Mouse (Mus musculus): ENCODE measurements around the gene Smg1. TPM values are rescaled to one million over a fixed set of nuclear protein-coding genes. Genes with fewer than 3 reads are reported as not detected.
A peak's percentile ranks its signal among the peaks of the same experiment; 100 is the strongest.

Gene Smg1
- polyA plus RNA-seq (2014; fragmentation: Nextera tagmentation; extraction: Ambion mirVana), result 17.4 and 19.1 TPM in 2 replicates

- DNase-seq (ENCODE audit: low spot score, missing footprints) (peak; percentile 100), ATAC-seq (ENCODE audit: low FRiP score) (peak; percentile 96)
- Histone ChIP-seq H3K27ac (ENCODE audit: low read depth, low read length) (peak within 1 kb of the TSS; percentile 93), H3K9ac (ENCODE audit: low read length) (peak within 1 kb of the TSS; percentile 95), H3K4me1 (ENCODE audit: control insufficient read depth, insufficient read depth, low read length) (peaks cover 9% of the 10 kb centered on the region), H3K36me3 (ENCODE audit: control insufficient read depth, insufficient read depth, low read length) (no peaks in the 10 kb centered on the region), H3K27me3 (ENCODE audit: control insufficient read depth, insufficient read depth, low read length) (no peaks in the 10 kb centered on the region), H3K9me3 (ENCODE audit: control insufficient read depth, low read length) (no peaks in the 10 kb centered on the region), H3K4me2 (peak within 1 kb of the TSS; percentile 72), H3K4me3 (ENCODE audit: low read depth, low read length) (peak within 1 kb of the TSS; percentile 92)
- WGBS, result 1% methylated on average over 78 of the region's 79 CpGs
Observed at GRCm38 (mm10) chr7:118243453-118244385, at the start of gene Smg1. TSS of gene Smg1 (minus strand) at chr7:118243670.

- 81% methylated on average over 2 of the region's 2 CpGs for WGBS
- no peaks in the 10 kb centered on the region for H3K9me3 ChIP-seq (ENCODE audit: control insufficient read depth, low read length)
- no peak for DNase-seq (ENCODE audit: low spot score, missing footprints)
- H3K27ac ChIP-seq (ENCODE audit: low read depth, low read length), result no peak overlapping the region
- H3K4me1 ChIP-seq (ENCODE audit: control insufficient read depth, insufficient read depth, low read length), result no peaks in the 10 kb centered on the region
- H3K36me3 ChIP-seq (ENCODE audit: control insufficient read depth, insufficient read depth, low read length), result no peaks in the 10 kb centered on the region
- ATAC-seq (ENCODE audit: low FRiP score), result no peak
- H3K4me2 ChIP-seq, result no peak overlapping the region
- no peak overlapping the region for H3K4me3 ChIP-seq (ENCODE audit: low read depth, low read length)
- H3K9ac ChIP-seq (ENCODE audit: low read length), result no peak overlapping the region
- H3K27me3 ChIP-seq (ENCODE audit: control insufficient read depth, insufficient read depth, low read length), result no peaks in the 10 kb centered on the region
Observed at GRCm38 (mm10) chr7:118283186-118283585, 39.7 kb upstream of the Smg1 start.

- Histone ChIP-seq H3K27me3 (ENCODE audit: control insufficient read depth, insufficient read depth, low read length) (no peaks in the 10 kb centered on the region), H3K9ac (ENCODE audit: low read length) (no peak overlapping the region), H3K36me3 (ENCODE audit: control insufficient read depth, insufficient read depth, low read length) (no peaks in the 10 kb centered on the region), H3K4me1 (ENCODE audit: control insufficient read depth, insufficient read depth, low read length) (no peaks in the 10 kb centered on the region), H3K4me3 (ENCODE audit: low read depth, low read length) (no peak overlapping the region), H3K9me3 (ENCODE audit: control insufficient read depth, low read length) (no peaks in the 10 kb centered on the region), H3K4me2 (no peak overlapping the region), H3K27ac (ENCODE audit: low read depth, low read length) (no peak overlapping the region)
- no peak for DNase-seq (ENCODE audit: low spot score, missing footprints)
- WGBS, result 82% methylated on average over 9 of the region's 9 CpGs
- ATAC-seq (ENCODE audit: low FRiP score), result no peak
Observed at GRCm38 (mm10) chr7:118282543-118282942, 39.1 kb upstream of the Smg1 start.

- Histone ChIP-seq H3K27ac (ENCODE audit: low read depth, low read length) (no peak overlapping the region), H3K36me3 (ENCODE audit: control insufficient read depth, insufficient read depth, low read length) (no peaks in the 10 kb centered on the region), H3K4me2 (no peak overlapping the region), H3K4me1 (ENCODE audit: control insufficient read depth, insufficient read depth, low read length) (no peaks in the 10 kb centered on the region), H3K9ac (ENCODE audit: low read length) (no peak overlapping the region), H3K4me3 (ENCODE audit: low read depth, low read length) (no peak overlapping the region), H3K9me3 (ENCODE audit: control insufficient read depth, low read length) (no peaks in the 10 kb centered on the region), H3K27me3 (ENCODE audit: control insufficient read depth, insufficient read depth, low read length) (no peaks in the 10 kb centered on the region)
- ATAC-seq (ENCODE audit: low FRiP score) (no peak), DNase-seq (ENCODE audit: low spot score, missing footprints) (no peak)
- WGBS, result 67% methylated on average over 3 of the region's 3 CpGs
Observed at GRCm38 (mm10) chr7:118279521-118279920, 36.1 kb upstream of the Smg1 start.

- DNase-seq (ENCODE audit: low spot score, missing footprints) (no peak), ATAC-seq (ENCODE audit: low FRiP score) (no peak)
Observed at GRCm38 (mm10) chr7:118277335-118277910, 34.0 kb upstream of the Smg1 start.

GRCm38 (mm10) chr7:118276684-118277334 is 33.3 kb upstream of the Smg1 start:
- no peak overlapping the region for H3K4me3 ChIP-seq (ENCODE audit: low read depth, low read length)
- no peaks in the 10 kb centered on the region for H3K27me3 ChIP-seq (ENCODE audit: control insufficient read depth, insufficient read depth, low read length)
- 89% methylated on average over 15 of the region's 15 CpGs for WGBS
- no peaks in the 10 kb centered on the region for H3K9me3 ChIP-seq (ENCODE audit: control insufficient read depth, low read length)
- no peak for DNase-seq (ENCODE audit: low spot score, missing footprints)
- H3K4me2 ChIP-seq, result no peak overlapping the region
- H3K4me1 ChIP-seq (ENCODE audit: control insufficient read depth, insufficient read depth, low read length), result no peaks in the 10 kb centered on the region; the same call in 1 of the 2 replicates
- H3K9ac ChIP-seq (ENCODE audit: low read length), result no peak overlapping the region
- ATAC-seq (ENCODE audit: low FRiP score), result no peak
- H3K36me3 ChIP-seq (ENCODE audit: control insufficient read depth, insufficient read depth, low read length), result no peaks in the 10 kb centered on the region
- no peak overlapping the region for H3K27ac ChIP-seq (ENCODE audit: low read depth, low read length)

More at GRCm38 (mm10) chr7:118277335-118277910, 34.0 kb upstream of the Smg1 start:
- Histone ChIP-seq H3K27ac (ENCODE audit: low read depth, low read length) (no peak overlapping the region), H3K4me2 (no peak overlapping the region), H3K4me3 (ENCODE audit: low read depth, low read length) (no peak overlapping the region), H3K27me3 (ENCODE audit: control insufficient read depth, insufficient read depth, low read length) (no peaks in the 10 kb centered on the region), H3K4me1 (ENCODE audit: control insufficient read depth, insufficient read depth, low read length) (no peaks in the 10 kb centered on the region; the same call in 1 of the 2 replicates), H3K9me3 (ENCODE audit: control insufficient read depth, low read length) (no peaks in the 10 kb centered on the region), H3K36me3 (ENCODE audit: control insufficient read depth, insufficient read depth, low read length) (no peaks in the 10 kb centered on the region), H3K9ac (ENCODE audit: low read length) (no peak overlapping the region)
- 80% methylated on average over 11 of the region's 11 CpGs for WGBS

GRCm38 (mm10) chr7:118275265-118275664 is 31.8 kb upstream of the Smg1 start:
- Histone ChIP-seq H3K4me2 (no peak overlapping the region), H3K4me1 (ENCODE audit: control insufficient read depth, insufficient read depth, low read length) (no peaks in the 10 kb centered on the region; the same call in 1 of the 2 replicates), H3K36me3 (ENCODE audit: control insufficient read depth, insufficient read depth, low read length) (no peaks in the 10 kb centered on the region), H3K9ac (ENCODE audit: low read length) (no peak overlapping the region), H3K9me3 (ENCODE audit: control insufficient read depth, low read length) (no peaks in the 10 kb centered on the region), H3K27ac (ENCODE audit: low read depth, low read length) (no peak overlapping the region), H3K4me3 (ENCODE audit: low read depth, low read length) (no peak overlapping the region), H3K27me3 (ENCODE audit: control insufficient read depth, insufficient read depth, low read length) (no peaks in the 10 kb centered on the region)
- WGBS, result 81% methylated on average over 6 of the region's 6 CpGs
- no peak for DNase-seq (ENCODE audit: low spot score, missing footprints)
- no peak for ATAC-seq (ENCODE audit: low FRiP score)

- Histone ChIP-seq H3K9ac (ENCODE audit: low read length) (no peak overlapping the region), H3K9me3 (ENCODE audit: control insufficient read depth, low read length) (no peaks in the 10 kb centered on the region)
- no peak for ATAC-seq (ENCODE audit: low FRiP score)
Observed at GRCm38 (mm10) chr7:118274851-118275250, 31.4 kb upstream of the Smg1 start.

More at GRCm38 (mm10) chr7:118274851-118275250, 31.4 kb upstream of the Smg1 start:
- Histone ChIP-seq H3K4me1 (ENCODE audit: control insufficient read depth, insufficient read depth, low read length) (no peaks in the 10 kb centered on the region; the same call in 1 of the 2 replicates), H3K36me3 (ENCODE audit: control insufficient read depth, insufficient read depth, low read length) (no peaks in the 10 kb centered on the region), H3K27me3 (ENCODE audit: control insufficient read depth, insufficient read depth, low read length) (no peaks in the 10 kb centered on the region), H3K4me2 (no peak overlapping the region), H3K4me3 (ENCODE audit: low read depth, low read length) (no peak overlapping the region), H3K27ac (ENCODE audit: low read depth, low read length) (no peak overlapping the region)
- DNase-seq (ENCODE audit: low spot score, missing footprints), result no peak
- WGBS, result 90% methylated on average over 5 of the region's 5 CpGs
